Mouse (Mus musculus): ENCODE data around the gene Marcksl1. TPM values are rescaled to one million over a fixed set of nuclear protein-coding genes. Genes with fewer than 3 reads are reported as not detected.
A peak's percentile ranks its signal among the peaks of the same experiment; 100 is the strongest.
"Not testable (repeated sequence)": the region's sequence is repeated elsewhere in the genome, so short reads cannot be mapped to it uniquely, and the experiment has no call there.

Marcksl1 gene
- polyA plus RNA-seq, 1 experiment from 2014 or later, result 153 TPM

- 94% methylated on average over 2 of the region's 2 CpGs for WGBS
- Histone ChIP-seq H3K27ac (replicated peaks) (no peak overlapping the region), H3K4me1 (replicated peaks; ENCODE audit: control insufficient read depth, insufficient read depth) (no peaks in the 10 kb centered on the region), H3K9ac (ENCODE audit: low read length) (no peak overlapping the region), H3K9me3 (ENCODE audit: control insufficient read depth, low read length) (no peaks in the 10 kb centered on the region), H3K4me3 (ENCODE audit: low read depth, low read length) (no peak overlapping the region), H3K27me3 (ENCODE audit: control insufficient read depth, insufficient read depth, low read length) (no peaks in the 10 kb centered on the region), H3K36me3 (ENCODE audit: control insufficient read depth, insufficient read depth, low read length) (no peaks in the 10 kb centered on the region), H3K4me2 (replicated peaks; ENCODE audit: low read depth) (no peak overlapping the region)
- DNase-seq (ENCODE audit: low spot score) (peak; percentile 41), ATAC-seq (ENCODE audit: low FRiP score, low TSS enrichment) (0 out of 2 replicates have a peak, but pooled peaks have one; percentile 26)
- no peak for TF ChIP-seq EP300 (optimal IDR thresholded peaks at IDR 0.05)
- TF ChIP-seq CTCF (IDR thresholded peaks at IDR 0.05; ENCODE audit: low read depth), result peak; percentile 63
Measured at GRCm38 (mm10) chr4:129549306-129549705, 35.9 kb downstream of the Marcksl1 start.

- no peak for TF ChIP-seq EP300 (optimal IDR thresholded peaks at IDR 0.05)
- no peak for TF ChIP-seq CTCF (IDR thresholded peaks at IDR 0.05; ENCODE audit: low read depth)
- ATAC-seq (ENCODE audit: low FRiP score, low TSS enrichment) (no peak), DNase-seq (ENCODE audit: low spot score) (no peak)
- H3K9me3 ChIP-seq (ENCODE audit: control insufficient read depth, low read length), result no peaks in the 10 kb centered on the region
- WGBS, result 64% methylated on average over 1 of the region's 1 CpGs
- H3K4me3 ChIP-seq (ENCODE audit: low read depth, low read length), result no peak overlapping the region
- H3K9ac ChIP-seq (ENCODE audit: low read length), result no peak overlapping the region
- no peaks in the 10 kb centered on the region for H3K4me1 ChIP-seq (replicated peaks; ENCODE audit: control insufficient read depth, insufficient read depth)
- H3K4me2 ChIP-seq (replicated peaks; ENCODE audit: low read depth), result no peak overlapping the region
- no peaks in the 10 kb centered on the region for H3K36me3 ChIP-seq (ENCODE audit: control insufficient read depth, insufficient read depth, low read length)
- no peak overlapping the region for H3K27ac ChIP-seq (replicated peaks)
- H3K27me3 ChIP-seq (ENCODE audit: control insufficient read depth, insufficient read depth, low read length), result no peaks in the 10 kb centered on the region
Measured at GRCm38 (mm10) chr4:129550295-129550694, 36.9 kb downstream of the Marcksl1 start.

- not testable (repeated sequence) for H3K27ac ChIP-seq (replicated peaks); H3K9ac ChIP-seq (ENCODE audit: low read length); H3K4me2 ChIP-seq (replicated peaks; ENCODE audit: low read depth); ATAC-seq (ENCODE audit: low FRiP score, low TSS enrichment); H3K4me3 ChIP-seq (ENCODE audit: low read depth, low read length); H3K9me3 ChIP-seq (ENCODE audit: control insufficient read depth, low read length); H3K36me3 ChIP-seq (ENCODE audit: control insufficient read depth, insufficient read depth, low read length); H3K27me3 ChIP-seq (ENCODE audit: control insufficient read depth, insufficient read depth, low read length); DNase-seq (ENCODE audit: low spot score); H3K4me1 ChIP-seq (replicated peaks; ENCODE audit: control insufficient read depth, insufficient read depth)
- WGBS, result 84% methylated on average over 4 of the region's 6 CpGs
Measured at GRCm38 (mm10) chr4:129554512-129554911, 41.1 kb downstream of the Marcksl1 start.

GRCm38 (mm10) chr4:129555421-129555861 is 42.1 kb downstream of the Marcksl1 start:
- Histone ChIP-seq H3K27ac (replicated peaks) (0 out of 2 replicates have a peak overlapping the region, but pooled peaks have one; percentile 25), H3K36me3 (ENCODE audit: control insufficient read depth, insufficient read depth, low read length) (no peaks in the 10 kb centered on the region), H3K4me3 (ENCODE audit: low read depth, low read length) (peak overlapping the region; percentile 39), H3K9me3 (ENCODE audit: control insufficient read depth, low read length) (no peaks in the 10 kb centered on the region), H3K27me3 (ENCODE audit: control insufficient read depth, insufficient read depth, low read length) (no peaks in the 10 kb centered on the region), H3K4me2 (replicated peaks; ENCODE audit: low read depth) (peak overlapping the region; percentile 64), H3K4me1 (replicated peaks; ENCODE audit: control insufficient read depth, insufficient read depth) (no peaks in the 10 kb centered on the region; the same call in 1 of the 2 replicates), H3K9ac (ENCODE audit: low read length) (peak overlapping the region; percentile 59)
- ATAC-seq (ENCODE audit: low FRiP score, low TSS enrichment) (peak; percentile 22; the same call in 1 of the 2 replicates), DNase-seq (ENCODE audit: low spot score) (peak; percentile 76)
- 6% methylated on average over 16 of the region's 16 CpGs for WGBS
- peak; percentile 78 for TF ChIP-seq CTCF (IDR thresholded peaks at IDR 0.05; ENCODE audit: low read depth)
- TF ChIP-seq EP300 (optimal IDR thresholded peaks at IDR 0.05), result no peak

- Histone ChIP-seq H3K4me1 (replicated peaks; ENCODE audit: control insufficient read depth, insufficient read depth) (no peaks in the 10 kb centered on the region; the same call in 1 of the 2 replicates), H3K9ac (ENCODE audit: low read length) (peak overlapping the region; percentile 59), H3K27ac (replicated peaks) (0 out of 2 replicates have a peak overlapping the region, but pooled peaks have one; percentile 25), H3K27me3 (ENCODE audit: control insufficient read depth, insufficient read depth, low read length) (no peaks in the 10 kb centered on the region), H3K4me3 (ENCODE audit: low read depth, low read length) (peak overlapping the region; percentile 39), H3K9me3 (ENCODE audit: control insufficient read depth, low read length) (no peaks in the 10 kb centered on the region), H3K4me2 (replicated peaks; ENCODE audit: low read depth) (peak overlapping the region; percentile 64), H3K36me3 (ENCODE audit: control insufficient read depth, insufficient read depth, low read length) (no peaks in the 10 kb centered on the region)
- under 1% methylated on average over 24 of the region's 24 CpGs for WGBS
- TF ChIP-seq EP300 (optimal IDR thresholded peaks at IDR 0.05), result no peak
- TF ChIP-seq CTCF (IDR thresholded peaks at IDR 0.05; ENCODE audit: low read depth), result no peak
- ATAC-seq (ENCODE audit: low FRiP score, low TSS enrichment) (peak; percentile 58), DNase-seq (ENCODE audit: low spot score) (no peak)
Measured at GRCm38 (mm10) chr4:129555862-129556531, 42.6 kb downstream of the Marcksl1 start.

GRCm38 (mm10) chr4:129556532-129557223 is 43.3 kb downstream of the Marcksl1 start:
- Histone ChIP-seq H3K4me1 (replicated peaks; ENCODE audit: control insufficient read depth, insufficient read depth) (no peaks in the 10 kb centered on the region; the same call in 1 of the 2 replicates), H3K4me2 (replicated peaks; ENCODE audit: low read depth) (peak overlapping the region; percentile 64), H3K36me3 (ENCODE audit: control insufficient read depth, insufficient read depth, low read length) (no peaks in the 10 kb centered on the region), H3K27me3 (ENCODE audit: control insufficient read depth, insufficient read depth, low read length) (no peaks in the 10 kb centered on the region), H3K9me3 (ENCODE audit: control insufficient read depth, low read length) (no peaks in the 10 kb centered on the region), H3K27ac (replicated peaks) (peak overlapping the region; percentile 71), H3K4me3 (ENCODE audit: low read depth, low read length) (peak overlapping the region; percentile 39), H3K9ac (ENCODE audit: low read length) (peak overlapping the region; percentile 59)
- TF ChIP-seq EP300 (optimal IDR thresholded peaks at IDR 0.05) (no peak), CTCF (IDR thresholded peaks at IDR 0.05; ENCODE audit: low read depth) (no peak)
- peak; percentile 96 for DNase-seq (ENCODE audit: low spot score)
- peak; percentile 88 for ATAC-seq (ENCODE audit: low FRiP score, low TSS enrichment)
- WGBS, result 6% methylated on average over 32 of the region's 33 CpGs

Data from stomach, postnatal 0 days (tissue).